Mouse (Mus musculus) hindbrain, embryonic 13.5 days (tissue): ENCODE results near the gene Isg20l2. TPM values are rescaled to one million over a fixed set of nuclear protein-coding genes. Genes with fewer than 3 reads are reported as not detected.
"Not testable (repeated sequence)": the region's sequence is repeated elsewhere in the genome, so short reads cannot be mapped to it uniquely, and the experiment has no call there.

Experiments used
- ATAC-seq: fragments of 200-750 bp; cut with Nextera tagmentation; 2 replicates; pipeline ENCODE4 v1.8.0; 2017; ENCODE audit warnings: moderate TSS enrichment; ENCODE audit not compliant: low FRiP score
- H3K27ac ChIP-seq: fragments of 300-500 bp; sonication (generic); 2 replicates; pipeline ENCODE4 v1.5.1; 2015; ENCODE audit warnings: inconsistent platforms, mild to moderate bottlenecking, moderate library complexity
- H3K27me3 ChIP-seq: fragments of 300-500 bp; sonication (generic); 2 replicates; pipeline ENCODE4 v1.6.1; 2015; ENCODE audit warnings: mild to moderate bottlenecking, inconsistent platforms
- H3K36me3 ChIP-seq: fragments of 300-500 bp; sonication (generic); 2 replicates; pipeline ENCODE4 v1.6.1; 2015; ENCODE audit warnings: mild to moderate bottlenecking, inconsistent platforms
- H3K4me1 ChIP-seq: fragments of 300-500 bp; sonication (generic); replicated peaks from 2 replicates; pipeline ENCODE4 v1.6.1; 2015; ENCODE audit warnings: inconsistent platforms
- H3K4me2 ChIP-seq: fragments of 300-500 bp; sonication (generic); 2 replicates; pipeline ENCODE4 v1.6.1; 2015; ENCODE audit warnings: inconsistent platforms, mild to moderate bottlenecking, moderate library complexity
- H3K4me3 ChIP-seq: fragments of 300-500 bp; sonication (generic); 2 replicates; pipeline ENCODE4 v1.5.1; 2015; ENCODE audit warnings: mild to moderate bottlenecking, inconsistent platforms
- H3K9ac ChIP-seq: fragments of 300-500 bp; sonication (generic); 2 replicates; pipeline ENCODE4 v1.6.1; 2015; ENCODE audit warnings: mild to moderate bottlenecking, inconsistent platforms
- H3K9me3 ChIP-seq: fragments of 300-500 bp; sonication (generic); 2 replicates; pipeline ENCODE4 v1.6.1; 2016; ENCODE audit warnings: inconsistent platforms
- WGBS: fragments of 180-500 bp; shearing (Covaris S2); methylation state at CpG from one replicate; pipeline ENCODE4 v1.1.7; 2015; 5-methylcytosine and 5-hydroxymethylcytosine counted together
- polyA plus RNA-seq: library from polyadenylated mRNA; unstranded; fragments of >200 nt; fragmentation: Nextera tagmentation; extraction: Ambion mirVana; gene quantifications from 2 replicates; pipeline ENCODE4 v1.2.1, GENCODE M21; 2015

The Isg20l2 gene
- 40.1 and 40.7 TPM in 2 replicates for polyA plus RNA-seq

DNA sequence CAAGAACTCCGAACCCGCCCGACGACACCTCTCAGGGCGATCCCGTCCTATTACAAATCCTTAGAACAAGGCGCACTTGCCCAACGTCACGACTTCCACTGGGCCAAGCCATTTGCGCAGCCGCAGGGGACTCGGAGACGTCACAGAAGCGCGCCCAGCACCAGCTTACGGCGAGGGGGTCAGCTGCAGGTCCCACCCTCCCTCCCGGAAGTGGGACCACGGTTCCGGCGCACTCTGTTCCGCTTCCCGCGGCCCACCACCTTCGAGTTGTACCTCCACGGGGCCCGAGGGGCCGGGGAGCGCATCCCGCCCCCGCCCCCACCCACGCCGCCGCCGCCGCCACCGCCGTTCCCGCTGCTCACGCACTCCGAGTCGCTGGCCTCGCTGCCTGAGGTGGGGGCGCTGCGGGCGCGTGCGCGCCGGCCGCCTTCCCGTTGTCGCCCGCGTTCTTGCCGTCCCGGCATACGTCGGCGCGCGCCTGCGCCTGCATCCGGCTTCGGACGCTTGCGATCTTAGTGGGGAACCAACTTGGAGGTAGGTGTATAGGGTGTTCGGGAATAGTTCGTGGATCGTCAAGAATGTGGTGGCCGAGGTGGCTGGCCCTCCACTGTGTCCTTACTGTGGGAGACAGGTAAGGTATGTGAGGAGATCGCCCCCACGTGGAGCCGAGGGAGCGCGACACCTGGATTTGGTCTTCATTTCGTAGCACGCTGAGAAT is at the start of gene Isg20l2, which contains the start of gene Rrnad1:
TSS of gene Isg20l2 (plus strand) at position 237 of the 718 bp plus-strand sequence.
TSS of gene Rrnad1 (minus strand) at position 640 of the 718 bp plus-strand sequence.
- Histone ChIP-seq H3K9me3 (no peaks in the 10 kb centered on the region), H3K9ac (peak within 1 kb of the TSS; percentile 96), H3K4me2 (peak within 1 kb of the TSS; percentile 81), H3K36me3 (peaks cover 41% of the 10 kb centered on the region), H3K4me3 (peak within 1 kb of the TSS; percentile 93), H3K4me1 (peaks cover 46% of the 10 kb centered on the region), H3K27ac (peak within 1 kb of the TSS; percentile 93), H3K27me3 (no peaks in the 10 kb centered on the region)
- peak; percentile 98 for ATAC-seq
- under 1% methylated on average over 63 of the region's 78 CpGs for whole genome bisulfite sequencing

DNA sequence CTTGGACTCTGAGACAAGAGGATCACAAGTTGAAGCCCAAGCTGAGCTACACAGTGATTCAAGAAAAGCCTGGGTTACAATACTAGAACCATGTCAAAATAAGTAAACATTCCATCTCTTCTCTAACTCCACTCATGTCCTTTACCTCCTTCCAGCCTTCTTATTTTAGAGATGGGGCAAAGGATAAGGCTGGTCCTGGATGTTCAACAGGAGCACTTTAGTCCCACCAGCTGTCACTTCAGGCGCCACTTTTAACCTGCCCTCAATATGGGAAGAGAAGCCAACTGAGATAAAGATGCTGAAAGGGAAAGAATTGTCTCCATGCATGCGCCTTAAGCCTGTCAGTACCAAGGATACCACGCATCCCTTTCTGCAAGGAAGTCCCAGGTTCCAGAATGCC is 45.8 kb upstream of the Isg20l2 start:
- Histone ChIP-seq H3K9me3 (no peaks in the 10 kb centered on the region), H3K27ac (peak overlapping the region; percentile 89; the same call in 1 of the 2 replicates), H3K36me3 (peaks cover 20% of the 10 kb centered on the region), H3K4me3 (peak overlapping the region; percentile 99), H3K9ac (peak overlapping the region; percentile 96), H3K4me2 (peak overlapping the region; percentile 89), H3K4me1 (peaks cover 24% of the 10 kb centered on the region), H3K27me3 (no peaks in the 10 kb centered on the region)
- 1% methylated on average over 3 of the region's 3 CpGs for WGBS
- ATAC-seq, result no peak

DNA sequence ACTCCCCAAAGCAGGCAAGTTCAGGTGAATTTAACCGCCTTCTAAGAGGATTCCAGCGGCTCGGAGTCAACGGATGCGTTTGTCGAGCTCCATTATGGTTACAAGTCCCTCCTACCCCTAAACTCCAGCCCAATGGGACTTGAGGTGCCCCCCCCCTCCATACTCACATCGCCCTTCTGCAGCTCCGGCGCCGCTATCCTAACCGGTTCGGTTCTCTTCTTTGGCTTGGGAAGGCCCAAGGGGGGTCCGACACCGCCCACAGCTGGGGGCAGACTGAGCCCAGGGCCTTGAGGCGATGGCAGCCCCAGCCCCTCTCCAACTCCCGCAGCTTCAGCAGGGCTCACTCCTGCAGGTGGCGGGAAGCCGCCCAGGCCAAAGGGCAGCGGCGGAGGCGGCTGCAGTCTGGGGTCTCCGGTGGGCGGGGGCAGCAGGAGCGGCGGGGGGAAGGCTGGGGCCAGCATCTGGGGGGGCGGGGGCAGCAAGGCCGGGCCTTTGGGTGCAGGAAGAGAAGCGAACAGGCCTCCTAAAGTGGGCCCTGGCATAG is 45.3 kb upstream of the Isg20l2 start:
- Histone ChIP-seq H3K4me2 (peak overlapping the region; percentile 89), H3K4me3 (peak overlapping the region; percentile 99), H3K27me3 (no peaks in the 10 kb centered on the region), H3K27ac (peak overlapping the region; percentile 89), H3K36me3 (peaks cover 18% of the 10 kb centered on the region), H3K9me3 (no peaks in the 10 kb centered on the region), H3K4me1 (peaks cover 24% of the 10 kb centered on the region), H3K9ac (peak overlapping the region; percentile 96)
- peak; percentile 11; the same call in 1 of the 2 replicates for ATAC-seq
- WGBS, result under 1% methylated on average over 25 of the region's 28 CpGs

DNA sequence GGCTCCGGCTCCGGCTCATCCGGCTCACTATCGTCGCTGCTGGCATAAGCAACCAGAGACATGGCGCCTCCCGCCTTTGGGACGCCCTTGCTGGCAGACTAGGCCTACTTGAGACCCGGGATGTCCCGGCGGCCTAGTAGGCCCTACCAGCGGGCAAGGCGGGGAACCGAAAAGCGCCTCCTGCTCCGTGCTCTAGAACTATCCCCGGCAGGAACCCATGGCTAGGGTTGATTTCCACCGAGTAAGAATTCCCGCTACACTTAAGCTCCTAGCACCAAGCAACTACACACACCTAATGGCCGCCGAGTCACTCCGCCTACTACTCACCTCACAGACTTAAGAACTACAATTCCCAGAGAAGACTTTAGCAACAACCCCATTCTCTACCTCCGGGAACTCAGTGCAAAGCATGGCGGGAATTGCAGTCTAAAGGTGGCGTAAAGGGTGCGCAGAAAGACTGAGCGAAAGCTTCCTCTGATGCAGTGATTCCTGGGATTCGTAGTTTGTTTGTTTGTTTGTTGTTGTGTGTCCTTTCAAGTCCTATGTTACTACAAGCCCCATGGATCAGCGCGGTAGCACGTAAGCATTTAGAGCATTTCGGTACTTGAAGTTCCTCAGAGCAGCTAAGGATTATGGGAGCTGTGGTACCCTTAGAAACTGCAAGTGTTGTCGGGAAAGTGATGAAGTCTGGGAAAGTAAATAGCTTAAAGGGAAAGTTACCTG is 44.7 kb upstream of the Isg20l2 start, which contains the start of gene Prcc:
TSS of gene Prcc (minus strand) at position 328 of the 723 bp plus-strand sequence.
- peaks cover 24% of the 10 kb centered on the region for H3K4me1 ChIP-seq
- H3K4me3 ChIP-seq, result peak within 1 kb of the TSS; percentile 99
- peaks cover 13% of the 10 kb centered on the region for H3K36me3 ChIP-seq
- peak; percentile 98 for ATAC-seq
- 0% methylated on average over 33 of the region's 33 CpGs for WGBS
- H3K4me2 ChIP-seq, result peak within 1 kb of the TSS; percentile 89
- peak within 1 kb of the TSS; percentile 96 for H3K9ac ChIP-seq
- no peaks in the 10 kb centered on the region for H3K9me3 ChIP-seq
- no peaks in the 10 kb centered on the region for H3K27me3 ChIP-seq
- H3K27ac ChIP-seq, result peak within 1 kb of the TSS; percentile 89

DNA sequence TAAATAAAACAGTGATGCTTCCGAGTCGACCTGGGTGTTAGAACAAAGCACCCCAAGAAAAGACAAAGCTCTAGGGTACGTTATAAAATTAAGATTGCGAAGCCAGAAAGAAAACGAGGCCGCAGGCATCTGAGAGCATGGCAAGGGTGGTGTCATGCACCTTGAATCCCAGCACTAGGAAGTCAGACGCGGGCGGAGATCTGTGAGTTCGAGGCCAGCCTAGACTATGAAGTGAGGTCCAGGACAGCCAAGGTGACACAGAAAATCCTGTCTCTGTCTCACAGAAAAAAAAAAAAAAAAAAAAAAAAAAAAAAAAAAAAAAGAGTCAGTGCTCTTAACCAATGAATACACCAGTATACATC is 44.1 kb upstream of the Isg20l2 start:
- WGBS, result 15% methylated on average over 10 of the region's 10 CpGs
- Histone ChIP-seq H3K4me2 (peak overlapping the region; percentile 48), H3K4me1 (peaks cover 24% of the 10 kb centered on the region), H3K27ac (no peak overlapping the region), H3K9me3 (no peaks in the 10 kb centered on the region), H3K4me3 (peak overlapping the region; percentile 99), H3K9ac (peak overlapping the region; percentile 59; the same call in 1 of the 2 replicates), H3K27me3 (no peaks in the 10 kb centered on the region), H3K36me3 (peaks cover 9% of the 10 kb centered on the region; the same call in 1 of the 2 replicates)
- peak; percentile 33 for ATAC-seq

DNA sequence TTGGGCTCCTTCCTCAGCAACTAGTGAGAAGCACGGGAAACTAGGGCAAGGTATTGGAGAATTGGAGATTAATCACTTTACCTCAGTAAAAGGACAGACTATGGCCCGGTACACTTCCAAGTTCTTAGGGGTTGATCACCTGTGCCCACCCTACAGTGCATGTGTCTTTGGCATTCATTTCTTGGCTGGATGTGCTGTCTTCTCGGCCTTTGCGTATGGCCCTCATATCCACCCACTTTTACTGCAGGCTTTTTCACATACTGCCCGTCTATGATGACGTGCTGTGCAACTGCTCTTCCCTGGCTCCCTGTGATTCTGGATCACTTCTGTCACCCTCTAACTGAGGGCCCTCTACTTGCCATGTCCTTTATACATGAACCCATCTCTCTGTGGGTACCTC is 43.7 kb upstream of the Isg20l2 start:
- no peaks in the 10 kb centered on the region for H3K27me3 ChIP-seq
- peak overlapping the region; percentile 48 for H3K4me2 ChIP-seq
- H3K4me1 ChIP-seq, result peaks cover 24% of the 10 kb centered on the region
- no peak overlapping the region for H3K27ac ChIP-seq
- 87% methylated on average over 6 of the region's 6 CpGs for WGBS
- H3K4me3 ChIP-seq, result peak overlapping the region; percentile 99
- no peak overlapping the region for H3K9ac ChIP-seq
- ATAC-seq, result no peak
- no peaks in the 10 kb centered on the region for H3K9me3 ChIP-seq
- H3K36me3 ChIP-seq, result peaks cover 6% of the 10 kb centered on the region; the same call in 1 of the 2 replicates

DNA sequence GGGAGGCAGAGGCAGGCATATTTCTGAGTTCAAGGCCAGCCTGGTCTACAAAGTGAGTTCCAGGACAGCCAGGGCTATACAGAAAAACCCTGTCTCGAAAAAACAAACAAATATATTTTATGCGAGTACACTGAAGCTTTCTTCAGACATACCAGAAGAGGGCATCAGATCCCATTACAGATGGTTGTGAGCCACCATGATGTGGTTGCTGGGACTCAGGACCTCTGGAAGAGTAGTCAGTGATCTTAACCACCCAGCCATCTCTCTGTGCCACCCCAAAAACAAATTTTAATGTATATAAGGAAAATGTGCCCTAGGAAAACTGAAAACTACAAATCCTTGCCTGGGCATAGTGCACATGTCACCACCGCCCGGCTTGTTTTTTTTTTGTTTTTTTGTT is 42.7 kb upstream of the Isg20l2 start:
- WGBS, result 88% methylated on average over 4 of the region's 4 CpGs
- not testable (repeated sequence) for H3K27me3 ChIP-seq, H3K27ac ChIP-seq, ATAC-seq, H3K4me3 ChIP-seq, H3K36me3 ChIP-seq, H3K9me3 ChIP-seq, H3K4me2 ChIP-seq, H3K9ac ChIP-seq
- H3K4me1 ChIP-seq, result peaks cover 22% of the 10 kb centered on the region

DNA sequence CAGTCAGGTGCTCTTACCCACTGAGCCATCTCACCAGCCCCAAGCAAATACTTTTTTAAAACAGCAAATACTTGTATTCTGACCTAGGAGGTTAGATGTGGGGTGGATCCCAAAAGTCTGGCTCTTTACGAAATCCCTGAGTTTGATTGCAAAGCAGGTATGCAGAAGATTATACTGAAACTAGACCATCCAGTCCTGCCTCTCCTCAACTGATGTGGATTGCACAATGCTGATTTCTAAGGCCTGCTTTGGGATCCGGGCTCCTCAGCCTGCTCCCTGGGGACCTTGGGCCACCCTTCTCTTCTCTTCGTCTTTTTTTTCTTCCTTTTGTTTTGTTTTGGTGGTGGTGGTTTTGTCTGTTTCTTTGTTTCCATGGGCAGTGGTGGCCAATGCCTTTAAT is 38.6 kb upstream of the Isg20l2 start:
- WGBS, result 52% methylated on average over 3 of the region's 3 CpGs
- Histone ChIP-seq H3K9ac (no peak overlapping the region), H3K4me1 (no peaks in the 10 kb centered on the region), H3K4me3 (no peak overlapping the region), H3K36me3 (no peaks in the 10 kb centered on the region), H3K4me2 (no peak overlapping the region), H3K9me3 (no peaks in the 10 kb centered on the region), H3K27me3 (no peaks in the 10 kb centered on the region), H3K27ac (no peak overlapping the region)
- ATAC-seq, result no peak

DNA sequence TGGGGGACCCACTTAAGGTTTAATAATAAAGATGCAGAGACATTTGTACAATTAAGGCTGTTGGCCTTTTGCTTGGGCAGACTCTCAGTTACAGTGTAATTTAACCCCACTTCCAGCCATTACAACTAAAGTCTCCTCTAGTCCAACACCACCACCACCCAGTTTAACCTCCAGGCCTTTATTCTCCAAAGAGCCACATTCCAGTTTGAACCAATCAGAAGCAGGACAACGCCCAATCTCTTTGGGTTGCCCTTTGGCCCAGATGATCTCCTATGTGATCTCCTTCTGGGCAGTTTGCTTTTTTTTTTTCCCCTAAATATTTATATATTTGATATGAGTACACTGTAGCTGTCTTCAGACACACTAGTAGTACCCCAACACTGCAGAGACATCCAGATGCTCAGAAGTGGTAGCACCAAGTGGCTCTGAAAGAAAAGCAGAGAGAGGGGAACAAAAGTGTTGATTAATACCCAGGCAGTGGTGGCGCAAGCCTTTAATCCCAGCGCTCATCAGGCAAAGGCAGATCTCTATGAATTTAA is 36.7 kb upstream of the Isg20l2 start:
- Histone ChIP-seq H3K4me2 (no peak overlapping the region), H3K4me1 (no peaks in the 10 kb centered on the region), H3K27ac (no peak overlapping the region), H3K4me3 (no peak overlapping the region), H3K36me3 (no peaks in the 10 kb centered on the region), H3K9me3 (no peaks in the 10 kb centered on the region), H3K9ac (no peak overlapping the region), H3K27me3 (no peaks in the 10 kb centered on the region)
- 79% methylated on average over 3 of the region's 3 CpGs for WGBS
- ATAC-seq, result no peak

DNA sequence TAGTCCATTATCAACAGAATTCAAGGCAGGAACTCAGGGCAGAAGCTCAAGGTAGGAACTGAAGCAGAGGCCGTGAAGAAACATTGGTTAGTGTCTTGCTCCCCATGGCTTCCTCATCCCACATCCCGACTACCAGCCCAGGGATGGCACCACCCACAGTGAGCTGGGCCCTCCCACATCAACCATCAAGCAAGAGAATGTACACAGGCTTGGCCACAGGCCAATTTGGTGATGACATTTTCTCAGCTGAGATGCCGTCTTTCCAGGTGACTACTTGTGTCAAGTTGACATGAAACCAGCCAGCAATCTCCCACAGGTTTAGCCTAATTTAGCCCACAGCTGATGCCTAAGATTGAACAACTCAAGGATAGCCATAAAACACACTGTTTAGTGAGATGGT is 30.8 kb upstream of the Isg20l2 start:
- Histone ChIP-seq H3K4me3 (no peak overlapping the region), H3K36me3 (no peaks in the 10 kb centered on the region), H3K9ac (no peak overlapping the region), H3K9me3 (no peaks in the 10 kb centered on the region), H3K4me1 (no peaks in the 10 kb centered on the region), H3K27me3 (no peaks in the 10 kb centered on the region), H3K4me2 (no peak overlapping the region), H3K27ac (no peak overlapping the region)
- ATAC-seq, result no peak
- WGBS, result 70% methylated on average over 3 of the region's 3 CpGs

DNA sequence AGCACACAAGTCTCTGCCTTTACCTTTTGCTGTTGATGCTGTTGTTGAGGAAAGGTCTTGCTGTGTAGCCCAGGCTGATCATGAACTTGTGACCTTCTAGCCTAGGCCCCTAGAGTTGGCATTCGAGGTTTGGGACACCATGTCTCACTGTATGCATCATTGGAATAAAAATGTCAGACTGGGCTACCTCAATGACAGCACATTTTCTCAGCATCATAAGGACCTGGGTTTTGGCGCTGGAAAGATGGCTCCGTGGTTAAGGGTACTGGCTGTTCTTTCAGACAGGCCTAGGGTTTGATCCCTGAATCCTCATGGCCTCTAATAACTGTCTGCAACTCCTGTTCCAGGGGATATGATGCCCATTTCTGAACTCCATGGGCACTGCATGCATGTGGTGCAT is 30.3 kb upstream of the Isg20l2 start:
- no peaks in the 10 kb centered on the region for H3K36me3 ChIP-seq
- H3K9ac ChIP-seq, result no peak overlapping the region
- H3K27me3 ChIP-seq, result no peaks in the 10 kb centered on the region
- no peak for ATAC-seq
- H3K9me3 ChIP-seq, result no peaks in the 10 kb centered on the region
- 80% methylated on average over 3 of the region's 3 CpGs for WGBS
- H3K4me3 ChIP-seq, result no peak overlapping the region
- no peaks in the 10 kb centered on the region for H3K4me1 ChIP-seq
- H3K27ac ChIP-seq, result no peak overlapping the region
- H3K4me2 ChIP-seq, result no peak overlapping the region

DNA sequence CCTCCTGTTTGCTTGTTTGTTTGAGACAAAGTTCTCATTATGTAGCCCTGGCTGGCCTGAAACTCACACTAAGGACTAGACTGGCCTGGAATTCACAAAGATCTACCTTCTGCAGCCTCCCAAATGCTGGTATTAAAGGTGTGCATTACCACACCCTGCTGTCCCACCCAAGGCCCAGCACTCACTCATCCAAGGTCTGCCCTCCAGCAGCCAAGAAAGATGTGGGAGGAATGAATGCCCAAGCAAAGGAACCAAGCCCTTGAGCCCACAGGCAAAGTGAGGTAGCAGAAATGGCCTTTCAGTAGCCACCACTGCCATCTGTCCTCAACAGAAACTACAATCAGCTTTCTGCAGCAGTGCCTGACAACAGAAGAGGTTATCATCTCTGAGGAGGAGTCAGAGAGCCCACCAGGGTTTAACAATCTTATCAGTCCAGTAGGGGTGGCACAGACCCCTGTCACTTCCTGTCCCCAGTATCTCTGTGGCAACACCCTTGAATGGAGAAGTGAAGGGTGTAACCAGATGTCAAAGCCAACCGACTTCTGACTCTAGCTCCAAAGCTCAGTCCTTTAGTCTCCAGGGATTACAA is 29.0 kb upstream of the Isg20l2 start:
- no peak overlapping the region for H3K4me2 ChIP-seq
- H3K27ac ChIP-seq, result no peak overlapping the region
- H3K9me3 ChIP-seq, result no peaks in the 10 kb centered on the region
- H3K36me3 ChIP-seq, result no peaks in the 10 kb centered on the region
- H3K9ac ChIP-seq, result no peak overlapping the region
- H3K4me3 ChIP-seq, result no peak overlapping the region
- H3K4me1 ChIP-seq, result no peaks in the 10 kb centered on the region
- ATAC-seq, result no peak
- WGBS, result 59% methylated on average over 1 of the region's 1 CpGs
- H3K27me3 ChIP-seq, result no peaks in the 10 kb centered on the region
